Mouse (Mus musculus) limb, embryonic 13.5 days (tissue): ENCODE data around the gene Pias3. TPM values are rescaled to one million over a fixed set of nuclear protein-coding genes. Genes with fewer than 3 reads are reported as not detected.
A peak's percentile ranks its signal among the peaks of the same experiment; 100 is the strongest.

Experiments used
- ATAC-seq: fragments of 200-750 bp; cut with Nextera tagmentation; 2 replicates; pipeline ENCODE4 v1.8.0; 2017; ENCODE audit warnings: low read depth, moderate number of reproducible peaks, moderate TSS enrichment; ENCODE audit not compliant: low FRiP score
- H3K27ac ChIP-seq: fragments of 300-500 bp; sonication (generic); 2 replicates; pipeline ENCODE4 v1.5.1; 2015; ENCODE audit warnings: inconsistent platforms, mild to moderate bottlenecking, moderate library complexity
- H3K27me3 ChIP-seq: fragments of 300-500 bp; sonication (generic); 2 replicates; pipeline ENCODE4 v1.6.1; 2015; ENCODE audit warnings: mild to moderate bottlenecking, inconsistent platforms
- H3K36me3 ChIP-seq: fragments of 300-500 bp; sonication (generic); 2 replicates; pipeline ENCODE4 v1.6.1; 2015; ENCODE audit warnings: inconsistent platforms, mild to moderate bottlenecking, moderate library complexity
- H3K4me1 ChIP-seq: fragments of 300-500 bp; sonication (generic); 2 replicates; pipeline ENCODE4 v1.6.1; 2015; ENCODE audit warnings: inconsistent platforms
- H3K4me2 ChIP-seq: fragments of 300-500 bp; sonication (generic); replicated peaks from 2 replicates; pipeline ENCODE4 v1.6.1; 2015; ENCODE audit warnings: inconsistent platforms, mild to moderate bottlenecking, moderate library complexity
- H3K4me3 ChIP-seq: fragments of 300-500 bp; sonication (generic); 2 replicates; pipeline ENCODE4 v1.5.1; 2015; ENCODE audit warnings: moderate library complexity, mild to moderate bottlenecking, inconsistent platforms
- H3K9ac ChIP-seq: fragments of 300-500 bp; sonication (generic); 2 replicates; pipeline ENCODE4 v1.6.1; 2015; ENCODE audit warnings: mild to moderate bottlenecking, inconsistent platforms
- H3K9me3 ChIP-seq: fragments of 300-500 bp; sonication (generic); 2 replicates; pipeline ENCODE4 v1.6.1; 2016; ENCODE audit warnings: inconsistent platforms
- WGBS: fragments of 180-500 bp; shearing (Covaris S2); methylation state at CpG from one replicate; pipeline ENCODE4 v1.1.7; 2015; 5-methylcytosine and 5-hydroxymethylcytosine counted together
- polyA plus RNA-seq: library from polyadenylated mRNA; unstranded; fragments of >200 nt; fragmentation: Nextera tagmentation; extraction: Ambion mirVana; gene quantifications from 2 replicates; pipeline ENCODE4 v1.2.1, GENCODE M21; 2015

Gene Pias3
- polyA plus RNA-seq, 1 experiment from 2014 or later = 83.3 TPM

GRCm38 (mm10) chr3:96708684-96709064 is 12.5 kb downstream of the Pias3 start:
- H3K9me3 ChIP-seq = no peaks in the 10 kb centered on the region
- ATAC-seq = no peak
- H3K4me1 ChIP-seq = peaks cover 5% of the 10 kb centered on the region
- peak overlapping the region; percentile 77; the same call in 1 of the 2 replicates for H3K9ac ChIP-seq
- peak overlapping the region; percentile 91 for H3K4me2 ChIP-seq
- peak overlapping the region; percentile 57; the same call in 1 of the 2 replicates for H3K4me3 ChIP-seq
- peaks cover 59% of the 10 kb centered on the region for H3K36me3 ChIP-seq
- H3K27ac ChIP-seq = no peak overlapping the region
- peaks cover 10% of the 10 kb centered on the region for H3K27me3 ChIP-seq
- WGBS = 61% methylated on average over 2 of the region's 2 CpGs

GRCm38 (mm10) chr3:96714286-96714685 is 18.1 kb downstream of the Pias3 start:
- H3K27ac ChIP-seq = no peak overlapping the region
- WGBS = 88% methylated on average over 5 of the region's 5 CpGs
- no peaks in the 10 kb centered on the region for H3K4me1 ChIP-seq
- H3K36me3 ChIP-seq = peaks cover 78% of the 10 kb centered on the region
- no peak overlapping the region for H3K4me3 ChIP-seq
- H3K9ac ChIP-seq = no peak overlapping the region
- no peaks in the 10 kb centered on the region for H3K27me3 ChIP-seq
- H3K9me3 ChIP-seq = no peaks in the 10 kb centered on the region
- no peak overlapping the region for H3K4me2 ChIP-seq
- ATAC-seq = no peak

GRCm38 (mm10) chr3:96715854-96716253 is 19.7 kb downstream of the Pias3 start:
- WGBS = 67% methylated on average over 2 of the region's 2 CpGs
- peaks cover 70% of the 10 kb centered on the region for H3K36me3 ChIP-seq

GRCm38 (mm10) chr3:96719173-96719572 is 23.0 kb downstream of the Pias3 start:
- no peaks in the 10 kb centered on the region for H3K4me1 ChIP-seq
- no peak overlapping the region for H3K27ac ChIP-seq
- H3K36me3 ChIP-seq = peaks cover 70% of the 10 kb centered on the region
- 48% methylated on average over 14 of the region's 14 CpGs for WGBS
- H3K9me3 ChIP-seq = no peaks in the 10 kb centered on the region
- no peak overlapping the region for H3K4me3 ChIP-seq
- ATAC-seq = no peak
- H3K4me2 ChIP-seq = no peak overlapping the region
- no peak overlapping the region for H3K9ac ChIP-seq
- no peaks in the 10 kb centered on the region for H3K27me3 ChIP-seq

More at GRCm38 (mm10) chr3:96715854-96716253, 19.7 kb downstream of the Pias3 start:
- Histone ChIP-seq H3K27me3 (no peaks in the 10 kb centered on the region), H3K4me3 (no peak overlapping the region), H3K9ac (no peak overlapping the region), H3K4me2 (no peak overlapping the region), H3K27ac (no peak overlapping the region), H3K4me1 (no peaks in the 10 kb centered on the region), H3K9me3 (no peaks in the 10 kb centered on the region)
- no peak for ATAC-seq

- ATAC-seq = peak; percentile 98
- peak within 1 kb of the TSS; percentile 91 for H3K9ac ChIP-seq
- no peaks in the 10 kb centered on the region for H3K27me3 ChIP-seq
- under 1% methylated on average over 50 of the region's 52 CpGs for WGBS
- peak within 1 kb of the TSS; percentile 92 for H3K4me3 ChIP-seq
- H3K4me2 ChIP-seq = peak within 1 kb of the TSS; percentile 76
- peak within 1 kb of the TSS; percentile 80; the same call in 1 of the 2 replicates for H3K27ac ChIP-seq
- no peaks in the 10 kb centered on the region for H3K9me3 ChIP-seq
- peaks cover 18% of the 10 kb centered on the region for H3K36me3 ChIP-seq
- H3K4me1 ChIP-seq = peaks cover 22% of the 10 kb centered on the region
Observed at GRCm38 (mm10) chr3:96727343-96727827, 31.2 kb downstream of the Pias3 start, which contains the start of the genes Polr3c and Rnf115. Gene Polr3c (minus strand): TSS chr3:96727628. Gene Rnf115 (plus strand): TSS chr3:96727664.

- H3K4me3 ChIP-seq = peak overlapping the region; percentile 92
- no peaks in the 10 kb centered on the region for H3K9me3 ChIP-seq
- peaks cover 22% of the 10 kb centered on the region for H3K4me1 ChIP-seq
- H3K36me3 ChIP-seq = peaks cover 11% of the 10 kb centered on the region
- H3K9ac ChIP-seq = peak overlapping the region; percentile 91
- peak overlapping the region; percentile 76 for H3K4me2 ChIP-seq
- WGBS = 1% methylated on average over 42 of the region's 42 CpGs
- peak overlapping the region; percentile 80; the same call in 1 of the 2 replicates for H3K27ac ChIP-seq
- no peaks in the 10 kb centered on the region for H3K27me3 ChIP-seq
- peak; percentile 40; the same call in 1 of the 2 replicates for ATAC-seq
Observed at GRCm38 (mm10) chr3:96727828-96728633, 31.8 kb downstream of the Pias3 start.

- H3K27ac ChIP-seq = no peak overlapping the region
Observed at GRCm38 (mm10) chr3:96728634-96729402, 32.6 kb downstream of the Pias3 start.

GRCm38 (mm10) chr3:96729403-96729784 is 33.2 kb downstream of the Pias3 start:
- ATAC-seq = no peak
- no peak overlapping the region for H3K4me3 ChIP-seq
- no peaks in the 10 kb centered on the region for H3K27me3 ChIP-seq
- no peaks in the 10 kb centered on the region for H3K36me3 ChIP-seq
- no peaks in the 10 kb centered on the region for H3K9me3 ChIP-seq
- peak overlapping the region; percentile 76 for H3K4me2 ChIP-seq
- 45% methylated on average over 3 of the region's 3 CpGs for WGBS
- peaks cover 22% of the 10 kb centered on the region for H3K4me1 ChIP-seq
- no peak overlapping the region for H3K27ac ChIP-seq
- no peak overlapping the region for H3K9ac ChIP-seq

More at GRCm38 (mm10) chr3:96728634-96729402, 32.6 kb downstream of the Pias3 start:
- 40% methylated on average over 7 of the region's 7 CpGs for WGBS
- Histone ChIP-seq H3K9me3 (no peaks in the 10 kb centered on the region), H3K4me3 (peak overlapping the region; percentile 92), H3K4me2 (peak overlapping the region; percentile 76), H3K4me1 (peaks cover 22% of the 10 kb centered on the region), H3K27me3 (no peaks in the 10 kb centered on the region), H3K9ac (peak overlapping the region; percentile 91), H3K36me3 (peaks cover 3% of the 10 kb centered on the region)
- ATAC-seq = no peak

- H3K4me2 ChIP-seq = no peak overlapping the region
- no peak overlapping the region for H3K27ac ChIP-seq
- no peak overlapping the region for H3K4me3 ChIP-seq
- H3K4me1 ChIP-seq = peaks cover 22% of the 10 kb centered on the region
- H3K9ac ChIP-seq = no peak overlapping the region
- ATAC-seq = no peak
- H3K27me3 ChIP-seq = no peaks in the 10 kb centered on the region
- no peaks in the 10 kb centered on the region for H3K9me3 ChIP-seq
- WGBS = 77% methylated on average over 5 of the region's 5 CpGs
- no peaks in the 10 kb centered on the region for H3K36me3 ChIP-seq
Observed at GRCm38 (mm10) chr3:96730785-96731184, 34.6 kb downstream of the Pias3 start.

- Histone ChIP-seq H3K4me3 (no peak overlapping the region), H3K4me2 (no peak overlapping the region), H3K9ac (no peak overlapping the region), H3K36me3 (no peaks in the 10 kb centered on the region), H3K4me1 (peaks cover 8% of the 10 kb centered on the region), H3K27ac (no peak overlapping the region), H3K27me3 (no peaks in the 10 kb centered on the region), H3K9me3 (no peaks in the 10 kb centered on the region)
- WGBS = 100% methylated on average over 1 of the region's 1 CpGs
- ATAC-seq = no peak
Observed at GRCm38 (mm10) chr3:96733984-96734383, 37.8 kb downstream of the Pias3 start.

GRCm38 (mm10) chr3:96735200-96735599 is 39.0 kb downstream of the Pias3 start:
- no peak overlapping the region for H3K27ac ChIP-seq
- no peaks in the 10 kb centered on the region for H3K36me3 ChIP-seq
- no peak for ATAC-seq
- no peaks in the 10 kb centered on the region for H3K9me3 ChIP-seq
- H3K9ac ChIP-seq = no peak overlapping the region
- no peak overlapping the region for H3K4me3 ChIP-seq
- H3K27me3 ChIP-seq = no peaks in the 10 kb centered on the region
- no peaks in the 10 kb centered on the region for H3K4me1 ChIP-seq
- no peak overlapping the region for H3K4me2 ChIP-seq
- WGBS = 84% methylated on average over 2 of the region's 2 CpGs
